Mouse (Mus musculus): ENCODE measurements around the gene Cpeb4. TPM values are rescaled to one million over a fixed set of nuclear protein-coding genes. Genes with fewer than 3 reads are reported as not detected.
A peak's percentile ranks its signal among the peaks of the same experiment; 100 is the strongest.

Cpeb4 gene
- total and polyA plus RNA-seq, 3 experiments, result 13.8 to 23.9 (median 20.1) TPM

- Histone ChIP-seq H3K4me2 (ENCODE audit: insufficient read depth, low read depth, poor library complexity, severe bottlenecking) (peak overlapping the region; percentile 93), H3K36me3 (replicated peaks in 1 of 2; ENCODE audit: control insufficient read depth in 1 of 2, insufficient read depth in 1 of 2, low read length in 1 of 2) (peaks cover 0 to 6% of the 10 kb centered on the region in 2 experiments), H3K4me1 (ENCODE audit: control insufficient read depth in 1 of 2, insufficient read depth in 2 of 2) (peaks cover 8 to 36% of the 10 kb centered on the region in 2 experiments; a peak in 3 of 4 replicates), H3K9ac (ENCODE audit: insufficient read depth, low read depth) (peak overlapping the region; percentile 91), H3K27ac (ENCODE audit: insufficient read depth, low read depth) (peak overlapping the region; percentile 90), H3K79me2 (replicated peaks; ENCODE audit: control insufficient read depth, extremely low read depth, insufficient read depth, poor library complexity, severe bottlenecking) (peaks cover 36% of the 10 kb centered on the region), H3K4me3 (replicated peaks in 1 of 3; ENCODE audit: low read depth in 2 of 3, low read length in 2 of 3, poor library complexity in 1 of 3) (peak overlapping the region; percentile 75 to 88 (median 82)), H3K9me3 (replicated peaks; ENCODE audit: low read length) (no peaks in the 10 kb centered on the region), H3K27me3 (replicated peaks) (no peaks in the 10 kb centered on the region)
- dilution Hi-C loops (cut with MboI; ENCODE audit: extremely low pct_ligation_motif_present, extremely low pct_unique_long_range_greater_than_20kb, low sequenced_read_pairs) (no loop called here), in situ Hi-C loops (cut with MboI; ENCODE audit: low pct_ligation_motif_present, low pct_unique_long_range_greater_than_20kb, low sequenced_read_pairs) (no loop called here)
- peak; percentile 19; the same call in 1 of the 2 replicates for TF ChIP-seq ZNF384 (IDR thresholded peaks at IDR 0.05; ENCODE audit: low read depth, low read length)
- TF ChIP-seq NELFE (IDR thresholded peaks at IDR 0.05; ENCODE audit: low read depth, low read length), result no peak
- peak in 1 of 2 experiments; percentile 35; a peak in 1 of 4 replicates for TF ChIP-seq CTCF (conservative IDR thresholded peaks at IDR 0.05 in 1 of 2, IDR thresholded peaks at IDR 0.05 in 1 of 2; ENCODE audit: low read depth in 2 of 2, low read length in 2 of 2)
- TF ChIP-seq MEF2A (IDR thresholded peaks at IDR 0.05; ENCODE audit: borderline replicate concordance, low read depth, low read length), result peak; percentile 57
- TF ChIP-seq MAX (IDR thresholded peaks at IDR 0.05; ENCODE audit: low read length), result no peak
- TF ChIP-seq MAFK (IDR thresholded peaks at IDR 0.05; ENCODE audit: insufficient replicate concordance, low read length), result 0 out of 2 replicates have a peak, but pooled peaks have one; percentile 36
- no peak for TF ChIP-seq PAX5 (IDR thresholded peaks at IDR 0.05; ENCODE audit: low read length)
- peak; percentile 88; the same call in 1 of the 2 replicates for TF ChIP-seq SIN3A (IDR thresholded peaks at IDR 0.05; ENCODE audit: low read length)
- no peak for TF ChIP-seq ZKSCAN1 (IDR thresholded peaks at IDR 0.05; ENCODE audit: borderline replicate concordance, low read depth, low read length)
- TF ChIP-seq BHLHE40 (IDR thresholded peaks at IDR 0.05; ENCODE audit: low read depth, low read length), result peak; percentile 35; the same call in 1 of the 2 replicates
- TF ChIP-seq RAD21 (IDR thresholded peaks at IDR 0.05; ENCODE audit: low read depth, low read length), result no peak; the same call in none of the 2 replicates
- peak; percentile 61 for TF ChIP-seq MXI1 (IDR thresholded peaks at IDR 0.05; ENCODE audit: low read depth, low read length)
- TF ChIP-seq TBP (conservative IDR thresholded peaks at IDR 0.05; ENCODE audit: low read depth, low read length), result no peak
- peak; percentile 62; the same call in 1 of the 2 replicates for TF ChIP-seq RCOR1 (conservative IDR thresholded peaks at IDR 0.05; ENCODE audit: low read depth, low read length)
- TF ChIP-seq UBTF (IDR thresholded peaks at IDR 0.05; ENCODE audit: low read depth, low read length), result no peak; the same call in 1 of the 2 replicates
- TF ChIP-seq USF2 (conservative IDR thresholded peaks at IDR 0.05; ENCODE audit: low read depth, low read length), result no peak
- no peak for TF ChIP-seq GABPA (IDR thresholded peaks at IDR 0.05; ENCODE audit: insufficient replicate concordance, low read depth, low read length)
- TF ChIP-seq ELF1 (IDR thresholded peaks at IDR 0.05; ENCODE audit: low read depth, low read length), result no peak
- TF ChIP-seq SMC3 (IDR thresholded peaks at IDR 0.05; ENCODE audit: low read depth, low read length), result peak; percentile 18; the same call in 1 of the 2 replicates
- no peak for TF ChIP-seq KAT2A (IDR thresholded peaks at IDR 0.05; ENCODE audit: insufficient replicate concordance, low read length)
- no peak for TF ChIP-seq POLR2A (IDR thresholded peaks at IDR 0.05; ENCODE audit: low read depth, low read length)
- peak; percentile 26; the same call in 1 of the 2 replicates for TF ChIP-seq TCF12 (IDR thresholded peaks at IDR 0.05; ENCODE audit: low read depth, low read length)
- no peak for TF ChIP-seq POLR2AphosphoS2 (IDR thresholded peaks at IDR 0.05; ENCODE audit: low read depth, low read length)
- peak; percentile 88 for TF ChIP-seq CHD2 (IDR thresholded peaks at IDR 0.05; ENCODE audit: low read length)
- TF ChIP-seq ZMIZ1 (IDR thresholded peaks at IDR 0.05; ENCODE audit: low read depth, low read length), result no peak
- TF ChIP-seq ETS1 (conservative IDR thresholded peaks at IDR 0.05; ENCODE audit: low read depth, low read length), result peak; percentile 57
- TF ChIP-seq EP300 (IDR thresholded peaks at IDR 0.05; ENCODE audit: low read length), result peak; percentile 72
- peak; percentile 70; the same call in 1 of the 2 replicates for TF ChIP-seq CHD1 (IDR thresholded peaks at IDR 0.05; ENCODE audit: low read depth, low read length)
- TF ChIP-seq IRF4 (IDR thresholded peaks at IDR 0.05; ENCODE audit: low read depth, low read length), result peak; percentile 77
- TF ChIP-seq HCFC1 (IDR thresholded peaks at IDR 0.05; ENCODE audit: low read depth, low read length), result no peak
- TF ChIP-seq E2F4 (IDR thresholded peaks at IDR 0.05; ENCODE audit: insufficient replicate concordance, low read depth, low read length), result no peak
- TF ChIP-seq ZC3H11A (IDR thresholded peaks at IDR 0.05; ENCODE audit: low read depth, low read length), result no peak
- no peak for TF ChIP-seq USF1 (IDR thresholded peaks at IDR 0.05; ENCODE audit: low read depth, low read length)
- TF ChIP-seq NRF1 (IDR thresholded peaks at IDR 0.05; ENCODE audit: low read depth, low read length), result no peak
- no peak for TF ChIP-seq JUN (IDR thresholded peaks at IDR 0.05; ENCODE audit: insufficient read depth, low read depth, low read length)
- peak; percentile 59; the same call in 1 of the 2 replicates for TF ChIP-seq MAZ (IDR thresholded peaks at IDR 0.05; ENCODE audit: low read depth, low read length)
- no peak for TF ChIP-seq MYC (IDR thresholded peaks at IDR 0.05; ENCODE audit: low read depth, low read length)
- no peak for TF ChIP-seq JUND (conservative IDR thresholded peaks at IDR 0.05; ENCODE audit: low read depth, low read length)
- peak; percentile 65 for DNase-seq (ENCODE audit: extremely low read depth)
Measured at GRCm38 (mm10) chr11:31871135-31871541, 873 bp upstream of the Cpeb4 start.
